Mouse (Mus musculus): ENCODE data around the gene Mad1l1.

The Mad1l1 gene

GRCm38 (mm10) chr5:140185757-140186156 lies 135.6 kb downstream of the Mad1l1 start:
- DNase-seq (ENCODE audit: low read depth in 2 of 2, low spot score in 2 of 2) = no peak

GRCm38 (mm10) chr5:140183387-140183786 lies 138.0 kb downstream of the Mad1l1 start:
- DNase-seq (ENCODE audit: low read depth in 2 of 2, low spot score in 2 of 2) = no peak

- DNase-seq (ENCODE audit: low read depth in 2 of 2, low spot score in 2 of 2) = no peak
Observed at GRCm38 (mm10) chr5:140182351-140182750, 139.0 kb downstream of the Mad1l1 start.

- DNase-seq (ENCODE audit: low read depth in 2 of 2, low spot score in 2 of 2) = no peak
Observed at GRCm38 (mm10) chr5:140180016-140180415, 141.3 kb downstream of the Mad1l1 start.

- DNase-seq (ENCODE audit: low read depth in 2 of 2, low spot score in 2 of 2) = no peak
Observed at GRCm38 (mm10) chr5:140178058-140178690, 143.2 kb downstream of the Mad1l1 start.

GRCm38 (mm10) chr5:140177582-140177981 lies 143.8 kb downstream of the Mad1l1 start:
- no peak for DNase-seq (ENCODE audit: low read depth in 2 of 2, low spot score in 2 of 2)

GRCm38 (mm10) chr5:140176370-140176769 lies 145.0 kb downstream of the Mad1l1 start:
- DNase-seq (ENCODE audit: low read depth in 2 of 2, low spot score in 2 of 2) = no peak

GRCm38 (mm10) chr5:140174814-140175490 lies 146.4 kb downstream of the Mad1l1 start:
- DNase-seq (ENCODE audit: low read depth in 2 of 2, low spot score in 2 of 2) = no peak

- no peak for DNase-seq (ENCODE audit: low read depth in 2 of 2, low spot score in 2 of 2)
Observed at GRCm38 (mm10) chr5:140174066-140174465, 147.3 kb downstream of the Mad1l1 start.

GRCm38 (mm10) chr5:140173181-140173580 lies 148.2 kb downstream of the Mad1l1 start:
- no peak for DNase-seq (ENCODE audit: low read depth in 2 of 2, low spot score in 2 of 2)

GRCm38 (mm10) chr5:140171710-140172109 lies 149.6 kb downstream of the Mad1l1 start:
- no peak for DNase-seq (ENCODE audit: low read depth in 2 of 2, low spot score in 2 of 2)

GRCm38 (mm10) chr5:140167531-140167930 lies 153.8 kb downstream of the Mad1l1 start:
- DNase-seq (ENCODE audit: low read depth in 2 of 2, low spot score in 2 of 2) = no peak

- no peak for DNase-seq (ENCODE audit: low read depth in 2 of 2, low spot score in 2 of 2)
Observed at GRCm38 (mm10) chr5:140167080-140167479, 154.3 kb downstream of the Mad1l1 start.

- DNase-seq (ENCODE audit: low read depth in 2 of 2, low spot score in 2 of 2) = no peak
Observed at GRCm38 (mm10) chr5:140163947-140164346, 157.4 kb downstream of the Mad1l1 start.

- DNase-seq (ENCODE audit: low read depth in 2 of 2, low spot score in 2 of 2) = no peak
Observed at GRCm38 (mm10) chr5:140162071-140162845, 159.1 kb downstream of the Mad1l1 start.

GRCm38 (mm10) chr5:140159007-140159406 lies 162.3 kb downstream of the Mad1l1 start:
- no peak for DNase-seq (ENCODE audit: low read depth in 2 of 2, low spot score in 2 of 2)

GRCm38 (mm10) chr5:140157886-140158627 lies 163.3 kb downstream of the Mad1l1 start:
- DNase-seq (ENCODE audit: low read depth in 2 of 2, low spot score in 2 of 2) = no peak

GRCm38 (mm10) chr5:140154166-140154565 lies 167.2 kb downstream of the Mad1l1 start:
- no peak for DNase-seq (ENCODE audit: low read depth in 2 of 2, low spot score in 2 of 2)

- DNase-seq (ENCODE audit: low read depth in 2 of 2, low spot score in 2 of 2) = no peak
Observed at GRCm38 (mm10) chr5:140151871-140152270, 169.5 kb downstream of the Mad1l1 start.

- no peak for DNase-seq (ENCODE audit: low read depth in 2 of 2, low spot score in 2 of 2)
Observed at GRCm38 (mm10) chr5:140151180-140151579, 170.2 kb downstream of the Mad1l1 start.

- no peak for DNase-seq (ENCODE audit: low read depth in 2 of 2, low spot score in 2 of 2)
Observed at GRCm38 (mm10) chr5:140150694-140151093, 170.7 kb downstream of the Mad1l1 start.
